Mouse (Mus musculus) frontal cortex, postnatal 14 days (tissue): ENCODE results near the gene Tceal3.
"Not testable (repeated sequence)": the region's sequence is repeated elsewhere in the genome, so short reads cannot be mapped to it uniquely, and the experiment has no call there.

ENCODE experiments used
- DNase-seq, 2 experiments: peaks; one replicate each; pipeline ENCODE4 v3.0.0; 2022; ENCODE audit warnings: low spot score in 2 of 2

Gene Tceal3

GRCm38 (mm10) chrX:136590199-136590896, at the start of gene Tceal3:
TSS of gene Tceal3 (plus strand) at chrX:136590842.
- peak; percentile 51 to 78 for DNase-seq

GRCm38 (mm10) chrX:136543956-136544355, 46.7 kb upstream of the Tceal3 start, which contains the start of gene Kir3dl2:
TSS of gene Kir3dl2 (minus strand) at chrX:136544056.
- DNase-seq, result not testable (repeated sequence)

DNA sequence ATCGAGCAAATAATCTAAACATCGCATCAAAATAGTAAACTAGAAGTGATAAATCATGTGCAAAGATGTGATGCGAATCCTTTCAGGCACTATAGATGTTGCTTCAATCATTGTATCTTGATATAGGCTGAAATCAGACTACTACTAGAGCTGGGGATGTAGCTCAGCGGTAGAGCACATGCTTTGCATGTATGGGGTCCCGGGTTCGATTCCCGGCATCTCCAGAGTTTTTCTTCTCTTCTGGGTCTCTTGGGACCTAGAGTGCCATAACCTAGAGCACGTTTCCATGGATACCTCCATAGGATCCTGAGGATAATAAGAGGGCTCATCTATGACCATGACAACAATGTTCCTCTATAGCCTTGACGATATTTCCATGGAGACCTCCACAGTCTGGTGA, 21.5 kb upstream of the Tceal3 start:
- not testable (repeated sequence) for DNase-seq

DNA sequence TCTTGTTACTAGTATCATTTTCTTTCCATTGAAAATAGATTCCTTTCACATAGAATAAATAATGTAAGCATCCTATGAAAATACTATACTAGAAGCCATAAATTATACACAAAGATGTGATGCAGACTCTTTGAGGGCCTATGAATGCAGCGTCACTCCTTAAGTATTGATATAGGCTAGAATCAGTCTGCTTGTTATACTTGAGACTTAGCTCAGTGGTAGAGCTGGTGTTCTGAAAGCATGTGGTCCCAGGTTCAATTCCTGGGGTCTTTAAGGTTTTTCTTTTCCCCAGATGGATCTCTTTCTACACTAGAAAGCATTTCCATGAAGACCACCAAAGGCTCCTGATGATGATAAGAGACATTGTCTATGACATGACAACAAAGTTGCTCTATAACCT, 6.0 kb upstream of the Tceal3 start:
- no peak for DNase-seq

DNA sequence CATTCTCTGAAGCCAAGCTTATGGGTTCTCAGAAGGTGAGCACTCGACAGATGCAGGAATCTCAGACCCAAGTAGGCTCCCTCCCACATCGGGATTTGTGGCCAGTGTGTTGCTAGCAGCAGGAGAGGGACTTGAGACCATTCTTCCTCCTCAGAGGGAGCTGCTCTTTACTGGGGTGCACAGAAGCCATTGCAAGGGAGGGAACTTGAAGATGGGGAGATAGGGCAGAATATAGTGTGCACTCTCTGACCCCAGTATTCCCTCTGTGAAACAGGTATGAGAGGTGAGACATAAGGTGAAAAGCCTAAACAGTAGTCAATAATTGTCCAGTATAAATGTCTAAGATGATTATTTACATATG, 235 bp downstream of the Tceal3 start:
- no peak for DNase-seq

DNA sequence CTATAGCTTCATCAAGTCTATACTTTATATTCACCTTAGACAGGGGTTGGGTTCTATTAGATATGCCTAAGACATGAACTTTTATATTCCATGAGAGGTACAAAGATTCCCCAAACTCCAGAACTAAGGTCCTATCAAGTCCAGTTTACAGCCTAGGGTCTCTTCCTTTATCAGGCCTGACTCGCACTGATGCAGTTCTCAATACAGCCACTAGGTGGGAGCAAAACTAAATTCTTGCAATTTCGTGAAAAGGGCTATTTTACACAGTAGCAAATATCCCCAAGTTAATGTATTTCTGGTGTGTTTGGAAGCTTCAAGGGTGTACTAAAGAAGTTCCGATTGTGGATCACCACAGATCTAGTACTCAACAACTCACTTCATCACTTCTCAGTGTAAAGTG, 8.8 kb downstream of the Tceal3 start:
- DNase-seq, result peak in 1 of 2 experiments; percentile 12

GRCm38 (mm10) chrX:136606951-136607350, 16.3 kb downstream of the Tceal3 start:
- DNase-seq, result no peak

DNA sequence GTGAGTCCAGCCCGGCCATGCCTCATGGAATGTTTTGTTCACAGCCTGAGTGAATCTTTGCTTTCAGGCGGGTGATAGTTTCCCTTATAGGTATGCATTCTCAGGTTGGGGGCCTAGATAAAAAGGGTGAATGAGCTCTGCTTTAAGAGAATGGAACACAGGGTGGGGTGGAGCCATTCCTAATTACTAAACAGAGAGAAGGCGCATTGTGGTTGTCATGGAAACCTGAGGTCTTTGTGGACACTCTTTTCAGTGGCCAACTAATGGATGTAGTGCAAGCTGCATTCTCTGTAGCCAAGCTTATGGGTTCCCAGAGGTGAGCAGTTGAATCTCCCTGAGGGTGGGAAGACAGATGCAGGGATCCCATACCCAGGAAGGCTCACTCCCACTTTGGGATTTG, 16.8 kb downstream of the Tceal3 start:
- no peak for DNase-seq

- DNase-seq, result no peak
Measured at GRCm38 (mm10) chrX:136611346-136611745, 20.7 kb downstream of the Tceal3 start.

GRCm38 (mm10) chrX:136615889-136616288, 25.2 kb downstream of the Tceal3 start:
- DNase-seq, result not testable (repeated sequence)

- DNase-seq, result peak; percentile 12 to 41
Measured at GRCm38 (mm10) chrX:136624905-136625569, 34.4 kb downstream of the Tceal3 start.

DNA sequence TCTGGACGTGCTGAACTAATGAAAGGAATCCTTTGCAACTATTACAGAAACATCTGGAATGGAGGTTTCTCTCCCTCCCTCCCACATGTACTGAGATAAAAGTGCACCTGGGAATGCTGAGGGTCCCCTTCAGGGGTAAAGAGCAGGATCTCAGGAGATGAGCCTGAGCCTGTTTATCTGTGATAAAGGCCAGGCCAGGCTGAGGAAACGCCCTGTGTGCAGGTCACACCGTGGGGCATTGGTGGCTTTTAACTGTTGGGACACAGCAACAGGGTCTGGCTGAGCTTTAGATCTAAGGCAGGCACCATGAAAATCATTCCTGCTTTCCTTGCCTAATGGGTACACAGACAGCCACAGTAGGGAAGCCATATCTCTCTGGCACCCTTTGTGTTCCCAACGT, 35.3 kb downstream of the Tceal3 start:
- no peak for DNase-seq

- no peak for DNase-seq
Measured at GRCm38 (mm10) chrX:136635116-136635515, 44.5 kb downstream of the Tceal3 start.

DNA sequence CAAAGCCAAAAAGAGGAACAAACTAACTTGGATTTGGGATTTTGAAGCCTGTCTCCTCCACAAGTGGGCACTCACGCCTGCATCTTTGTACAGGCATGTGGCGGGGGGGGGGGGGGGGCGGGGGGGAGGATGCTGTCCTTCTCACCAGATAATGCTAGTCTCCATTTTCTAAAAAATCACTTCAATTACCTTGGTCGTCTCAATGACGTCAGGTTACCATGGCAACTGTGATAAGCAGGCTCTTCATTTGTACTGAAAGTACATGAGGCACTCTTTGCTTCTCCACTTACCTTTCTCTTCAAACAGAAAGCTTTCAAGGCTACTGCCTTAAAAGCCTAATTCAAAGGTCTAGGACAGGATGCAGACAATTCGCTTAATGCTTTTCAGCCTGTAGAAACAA, 49.1 kb downstream of the Tceal3 start:
- DNase-seq, result no peak

DNA sequence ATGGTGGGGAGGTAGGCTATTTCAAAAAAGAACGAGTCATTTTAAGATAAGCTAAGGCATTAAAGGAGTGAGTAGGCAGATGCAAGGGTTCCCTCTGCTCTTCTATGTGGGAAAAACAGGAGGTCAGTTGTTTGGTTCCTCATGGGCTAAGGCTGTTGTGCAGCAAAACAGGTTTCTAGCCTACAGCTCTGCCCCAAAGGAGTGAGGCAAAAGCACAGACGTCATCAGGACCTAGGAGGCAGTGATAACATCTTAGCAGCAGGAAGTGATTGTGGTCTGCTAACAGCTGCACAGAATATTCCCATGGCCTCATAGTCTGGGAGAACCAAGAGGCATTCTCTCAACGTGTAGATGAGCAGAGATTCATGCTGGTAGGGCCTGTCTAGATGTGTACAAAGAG, 55.2 kb downstream of the Tceal3 start:
- not testable (repeated sequence) for DNase-seq

GRCm38 (mm10) chrX:136666281-136666706, 75.7 kb downstream of the Tceal3 start:
- DNase-seq, result peak; percentile 13 to 17

DNA sequence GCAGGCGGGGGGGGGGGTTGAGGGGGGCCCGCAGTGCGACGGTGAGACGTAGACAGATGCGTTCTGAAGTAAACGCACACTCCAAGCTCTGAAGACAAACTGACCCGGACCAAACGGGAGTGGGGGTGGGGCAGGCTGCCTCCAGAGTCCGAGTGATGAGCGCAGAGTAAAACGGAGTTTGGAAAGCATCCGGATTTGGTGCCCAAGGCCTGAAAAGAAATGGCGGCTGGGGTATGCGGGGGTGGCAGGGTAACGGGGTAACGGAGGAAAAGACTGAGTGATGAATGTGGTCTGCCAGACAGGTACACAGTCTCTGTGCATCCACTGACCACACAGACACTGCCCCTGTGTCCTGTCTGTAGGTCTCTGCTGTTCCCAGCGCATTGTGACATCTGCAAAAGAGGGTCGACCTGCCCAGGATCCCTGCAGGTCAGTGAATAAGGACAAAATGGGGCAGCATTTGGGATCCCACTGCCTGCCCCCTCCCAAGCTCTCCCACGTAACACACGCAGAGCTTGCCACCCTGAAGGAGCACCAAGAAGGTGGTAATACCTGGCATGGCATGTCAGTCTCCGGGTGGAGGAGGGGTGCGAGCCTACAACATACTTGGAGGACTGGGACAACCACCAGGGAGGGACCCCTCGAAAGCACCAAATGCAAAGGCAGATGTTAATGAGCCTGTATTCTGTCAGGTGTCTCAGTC, 76.3 kb downstream of the Tceal3 start:
- peak; percentile 7 to 21 for DNase-seq

- no peak for DNase-seq
Measured at GRCm38 (mm10) chrX:136668794-136669193, 78.2 kb downstream of the Tceal3 start.

DNA sequence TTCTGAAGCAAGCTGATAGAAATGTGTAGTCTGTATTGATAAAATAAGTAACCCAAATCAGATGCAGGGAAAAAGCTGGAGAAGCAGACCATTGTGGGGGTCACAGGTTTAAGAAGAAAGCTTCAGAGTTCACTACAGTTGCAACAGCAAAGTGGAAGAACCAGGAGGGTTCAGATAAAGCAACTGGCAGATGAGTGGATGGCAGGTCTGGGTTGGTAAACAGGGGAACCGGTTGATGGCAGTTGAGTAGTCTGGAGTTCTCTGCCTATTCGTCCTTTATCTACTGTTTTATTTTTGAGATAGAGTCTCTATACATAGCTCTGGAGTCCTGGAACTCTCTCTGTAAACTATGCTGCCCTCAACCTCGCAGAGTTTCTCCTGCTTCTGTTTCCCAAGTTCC, 90.3 kb downstream of the Tceal3 start:
- no peak for DNase-seq

GRCm38 (mm10) chrX:136691606-136692293, 101.1 kb downstream of the Tceal3 start:
- not testable (repeated sequence) for DNase-seq

- no peak for DNase-seq
Measured at GRCm38 (mm10) chrX:136692294-136692675, 101.6 kb downstream of the Tceal3 start.

- no peak for DNase-seq
Measured at GRCm38 (mm10) chrX:136693196-136693595, 102.6 kb downstream of the Tceal3 start.
